In the genomic region with DNA sequence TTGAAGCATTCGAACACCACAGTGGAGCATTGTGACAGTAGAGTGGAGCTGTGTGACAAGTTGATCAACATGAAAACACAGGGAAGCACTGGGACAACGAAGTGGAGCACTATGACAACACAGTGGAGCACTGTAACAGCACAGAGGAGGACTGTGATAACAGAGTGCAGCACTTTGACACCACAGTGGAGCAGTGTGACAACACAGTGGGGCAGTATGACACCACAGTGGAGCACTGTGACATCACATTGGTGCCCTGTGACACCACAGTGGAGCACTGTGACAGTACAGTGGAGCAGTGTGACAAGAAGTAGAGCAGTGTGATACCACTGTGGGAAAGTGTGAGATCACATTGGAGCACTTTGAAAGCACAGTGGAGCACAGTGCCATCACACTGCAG, we compare ENCODE assay signal across 10 mouse cellular contexts.
DNase-seq lines count a peak whose midpoint lies in the region; ATAC-seq lines count a peak whose summit lies in the region.
"Had no signal": no experiment of that assay in that cellular context is flagged by ENCODE, and none has a peak within 500 bp of the region (broad histone marks: within the 10 kb centered on the region; RNA-seq: fewer than 3 reads in every experiment).

No protein-coding gene starts in this region.

- H3K4me1 ChIP-seq in heart, embryonic 12.5 days (replicated peaks) = no peaks in the 10 kb centered on the region
- H3K4me1 ChIP-seq in neural tube, embryonic 12.5 days = no peaks in the 10 kb centered on the region
- no peaks in the 10 kb centered on the region for H3K4me1 ChIP-seq in hindbrain, embryonic 13.5 days (replicated peaks)
- H3K4me1 ChIP-seq in stomach, embryonic 15.5 days = no peaks in the 10 kb centered on the region

- H3K27ac ChIP-seq in heart, embryonic 12.5 days (ENCODE audit: poor library complexity, severe bottlenecking) = no peak overlapping the region
- no peak overlapping the region for H3K27ac ChIP-seq in neural tube, embryonic 12.5 days
- no peak overlapping the region for H3K27ac ChIP-seq in hindbrain, embryonic 13.5 days
- no peak overlapping the region for H3K27ac ChIP-seq in stomach, embryonic 15.5 days

- H3K4me2 ChIP-seq in heart, embryonic 12.5 days = no peak overlapping the region
- no peak overlapping the region for H3K4me2 ChIP-seq in neural tube, embryonic 12.5 days (replicated peaks)
- no peak overlapping the region for H3K4me2 ChIP-seq in hindbrain, embryonic 13.5 days
- H3K4me2 ChIP-seq in stomach, embryonic 15.5 days = no peak overlapping the region

- H3K9me3 ChIP-seq in heart, embryonic 12.5 days (replicated peaks) = peaks cover 94% of the 10 kb centered on the region
- H3K9me3 ChIP-seq in neural tube, embryonic 12.5 days = peaks cover 96% of the 10 kb centered on the region
- peaks cover 98% of the 10 kb centered on the region for H3K9me3 ChIP-seq in hindbrain, embryonic 13.5 days
- peaks cover 26% of the 10 kb centered on the region; the same call in 1 of the 2 replicates for H3K9me3 ChIP-seq in stomach, embryonic 15.5 days

- H3K9ac ChIP-seq in heart, embryonic 12.5 days = no peak overlapping the region
- no peak overlapping the region for H3K9ac ChIP-seq in neural tube, embryonic 12.5 days
- no peak overlapping the region for H3K9ac ChIP-seq in hindbrain, embryonic 13.5 days
- H3K9ac ChIP-seq in stomach, embryonic 15.5 days = no peak overlapping the region

- H3K4me3 ChIP-seq in heart, embryonic 12.5 days = no peak overlapping the region
- H3K4me3 ChIP-seq in neural tube, embryonic 12.5 days = no peak overlapping the region
- no peak overlapping the region for H3K4me3 ChIP-seq in hindbrain, embryonic 13.5 days
- H3K4me3 ChIP-seq in stomach, embryonic 15.5 days (replicated peaks) = no peak overlapping the region

- WGBS in heart, embryonic 12.5 days = 50% methylated on average over 2 of the region's 2 CpGs
- WGBS in neural tube, embryonic 12.5 days = 53% methylated on average over 2 of the region's 2 CpGs
- WGBS in hindbrain, embryonic 13.5 days = 52% methylated on average over 2 of the region's 2 CpGs
- WGBS in stomach, embryonic 15.5 days = 49% methylated on average over 2 of the region's 2 CpGs

- no peaks in the 10 kb centered on the region for H3K36me3 ChIP-seq in heart, embryonic 12.5 days
- 0 out of 2 replicates have a peak, but pooled peaks cover 4% of the 10 kb centered on the region for H3K36me3 ChIP-seq in neural tube, embryonic 12.5 days
- no peaks in the 10 kb centered on the region for H3K36me3 ChIP-seq in hindbrain, embryonic 13.5 days
- no peaks in the 10 kb centered on the region for H3K36me3 ChIP-seq in stomach, embryonic 15.5 days

- DNase-seq in heart, adult 9 months (ENCODE audit: low spot score in 2 of 2) = no peak
- no peak for DNase-seq in neural tube, embryonic 10.5 days (ENCODE audit: extremely low spot score, low spot score)
- no peak for DNase-seq in adrenal gland, postnatal 25 days
- no peak for DNase-seq in cerebellum, adult 9-10 months
- DNase-seq: right cerebral cortex, postnatal 4 days had no signal

- H3K27me3 ChIP-seq in heart, embryonic 12.5 days (replicated peaks) = no peaks in the 10 kb centered on the region
- H3K27me3 ChIP-seq in neural tube, embryonic 12.5 days (replicated peaks) = no peaks in the 10 kb centered on the region
- H3K27me3 ChIP-seq in hindbrain, embryonic 13.5 days = no peaks in the 10 kb centered on the region
- H3K27me3 ChIP-seq in stomach, embryonic 15.5 days (replicated peaks) = no peaks in the 10 kb centered on the region
- H3K27me3 ChIP-seq: CH12.LX had no signal

- peak; percentile 5; the same call in 1 of the 2 replicates for ATAC-seq in heart, embryonic 12.5 days (ENCODE audit: insufficient number of reproducible peaks, low FRiP score)
- ATAC-seq in neural tube, embryonic 12.5 days (ENCODE audit: low FRiP score, low read depth) = peak; percentile 17
- ATAC-seq in hindbrain, embryonic 13.5 days (ENCODE audit: low FRiP score) = peak; percentile 4; the same call in 1 of the 2 replicates
- ATAC-seq in stomach, embryonic 15.5 days (ENCODE audit: insufficient read depth, low FRiP score, low read depth) = 0 out of 2 replicates have a peak, but pooled peaks have one; percentile 6
